Mouse (Mus musculus) T-helper 17 cell (primary cell): ENCODE data around the gene Uba52.

ENCODE experiments used
- in situ Hi-C, 2 experiments: fragments of 300-600 bp; cut with MboI, MseI; formaldehyde crosslinking; loops; 1 replicate in 1 of 2; 2 replicates in 1 of 2; pipeline ENCODE4 v1.15.1; 2025; ENCODE audit warnings: high pct_unique_total_duplicates in 2 of 2

Gene Uba52

DNA sequence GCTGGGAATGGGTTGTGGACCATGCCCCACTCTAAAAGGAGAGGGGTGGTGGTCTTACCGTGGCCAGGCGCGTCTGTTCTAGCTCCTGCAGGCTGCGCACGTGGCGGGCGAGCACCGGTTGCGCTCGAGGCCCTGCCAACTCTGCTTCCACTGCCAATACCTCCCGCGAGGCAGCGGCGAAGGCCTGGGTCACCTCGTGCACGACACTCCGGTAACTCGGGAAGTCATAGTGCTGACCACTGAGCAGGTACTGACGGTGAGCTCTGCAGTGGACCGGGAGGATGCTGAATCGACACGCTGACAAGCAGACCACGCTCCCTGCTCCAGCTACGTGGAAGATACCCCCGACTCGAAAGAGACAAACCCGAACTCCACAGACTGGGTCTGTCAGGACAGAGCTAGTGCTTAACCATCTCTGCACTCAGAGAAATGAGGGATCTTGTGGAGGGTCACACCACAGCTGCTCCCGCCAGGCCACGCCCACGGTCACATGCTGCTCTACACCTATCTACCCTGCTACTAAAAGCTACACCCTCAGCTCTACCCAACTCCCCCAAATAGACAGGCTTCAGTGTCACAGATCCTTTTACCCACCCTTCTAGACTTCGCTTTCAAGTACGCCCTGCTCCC is 4.8 kb downstream of the Uba52 start:
- in situ Hi-C loops: loop anchor here in 1 of 2 experiments (10.0 kb wide), 1 partner anchor 91 kb away; no protein-coding TSS in a partner anchor

DNA sequence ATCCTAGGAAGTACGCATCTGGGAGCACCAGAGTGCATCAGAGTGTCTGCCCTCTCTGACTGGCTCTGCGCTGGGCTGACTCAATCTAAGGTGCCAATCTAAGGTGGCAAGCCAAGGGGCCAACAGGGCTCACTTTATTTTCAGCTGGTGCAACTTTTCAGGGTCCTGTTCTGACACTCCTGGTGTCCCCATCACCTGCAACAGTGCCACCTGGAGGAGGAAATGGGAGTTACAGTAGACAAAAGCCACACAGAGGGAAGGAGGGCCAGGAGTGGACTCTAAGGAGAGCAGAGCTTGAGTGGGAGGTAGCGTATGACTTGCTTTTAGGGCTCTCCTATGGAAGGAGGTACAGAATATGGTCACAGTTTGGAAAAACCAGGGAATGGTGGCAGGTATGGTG is 5.8 kb downstream of the Uba52 start:
- in situ Hi-C loops: loop anchor here in 1 of 2 experiments (10.0 kb wide), 1 partner anchor 90 kb away; no protein-coding TSS in a partner anchor

DNA sequence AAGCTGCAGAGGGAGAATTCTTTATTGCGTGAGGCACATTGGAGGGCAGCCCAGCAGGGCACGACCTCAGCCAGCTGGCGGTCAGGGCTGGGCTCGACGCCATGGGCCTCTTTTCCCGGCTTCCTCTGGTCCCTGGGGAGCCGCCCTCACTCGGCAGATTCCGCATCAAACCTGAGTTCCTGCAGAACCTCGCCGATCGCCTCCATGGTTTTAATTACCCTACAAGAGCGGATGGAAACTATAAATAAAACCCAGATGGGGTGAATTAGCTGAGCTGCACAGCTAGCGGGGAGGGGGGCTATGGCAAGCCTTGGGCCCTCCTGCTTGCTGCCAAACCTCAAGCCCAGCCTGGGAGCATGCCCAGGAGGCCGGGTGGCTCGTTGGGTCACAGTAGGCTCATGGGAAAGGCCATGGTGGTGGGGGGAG is 6.3 kb downstream of the Uba52 start:
- in situ Hi-C loops: loop anchor here in 1 of 2 experiments (10.0 kb wide), 1 partner anchor 90 kb away; no protein-coding TSS in a partner anchor

DNA sequence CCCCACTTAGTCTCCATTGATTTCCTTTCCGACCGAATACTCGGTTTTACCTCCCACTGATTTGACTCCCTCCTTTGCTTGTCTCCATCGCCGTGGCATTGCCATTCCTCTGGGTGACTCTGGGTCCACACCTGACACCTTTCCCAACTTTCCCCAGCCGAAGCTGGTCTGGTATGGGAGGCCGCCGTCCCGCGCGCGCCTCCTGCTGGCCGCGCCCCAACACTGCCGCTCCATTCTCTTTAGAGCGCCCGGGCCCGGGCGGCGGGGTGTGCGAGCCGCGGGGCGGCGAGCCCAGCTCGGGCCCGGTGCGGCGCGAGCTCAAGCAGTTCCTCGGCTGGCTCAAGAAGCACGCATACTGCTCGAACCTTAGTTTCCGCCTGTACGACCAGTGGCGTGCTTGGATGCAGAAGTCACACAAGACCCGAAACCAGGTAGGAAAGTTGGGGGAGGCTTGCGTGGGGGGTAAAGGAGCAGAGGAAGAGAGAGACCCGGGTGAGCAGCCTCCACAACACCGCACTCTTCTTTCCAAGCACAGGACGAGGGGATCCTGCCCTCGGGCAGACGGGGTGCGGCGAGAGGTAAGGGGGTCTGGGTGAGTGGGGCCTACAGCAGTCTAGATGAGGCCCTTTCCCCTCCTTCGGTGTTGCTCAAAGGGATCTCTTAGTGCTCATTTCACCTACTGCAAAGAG is 7.4 kb downstream of the Uba52 start:
- in situ Hi-C loops: loop anchor here in 1 of 2 experiments (10.0 kb wide), 1 partner anchor 88 kb away; no protein-coding TSS in a partner anchor

DNA sequence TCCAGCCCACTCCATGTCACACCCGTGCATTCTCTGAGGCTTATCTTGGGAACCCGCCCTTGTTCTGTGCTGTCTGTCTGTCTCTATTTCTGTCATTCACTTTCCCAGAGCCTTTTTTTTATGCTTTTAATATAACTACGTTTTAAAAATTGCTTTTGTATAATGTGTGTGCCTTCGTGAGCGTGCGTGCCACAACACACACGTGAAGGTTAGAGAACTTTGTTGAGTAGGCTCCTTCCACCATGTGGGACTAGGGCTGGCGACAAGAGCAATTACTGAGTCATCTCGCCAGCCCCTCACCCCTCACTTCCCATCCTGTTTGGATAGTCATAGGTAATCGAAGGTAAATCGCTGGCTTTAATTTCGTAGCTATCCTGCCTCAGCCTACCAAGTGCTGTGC is 8.1 kb downstream of the Uba52 start:
- in situ Hi-C loops: loop anchor here in 1 of 2 experiments (10.0 kb wide), 1 partner anchor 88 kb away; no protein-coding TSS in a partner anchor

DNA sequence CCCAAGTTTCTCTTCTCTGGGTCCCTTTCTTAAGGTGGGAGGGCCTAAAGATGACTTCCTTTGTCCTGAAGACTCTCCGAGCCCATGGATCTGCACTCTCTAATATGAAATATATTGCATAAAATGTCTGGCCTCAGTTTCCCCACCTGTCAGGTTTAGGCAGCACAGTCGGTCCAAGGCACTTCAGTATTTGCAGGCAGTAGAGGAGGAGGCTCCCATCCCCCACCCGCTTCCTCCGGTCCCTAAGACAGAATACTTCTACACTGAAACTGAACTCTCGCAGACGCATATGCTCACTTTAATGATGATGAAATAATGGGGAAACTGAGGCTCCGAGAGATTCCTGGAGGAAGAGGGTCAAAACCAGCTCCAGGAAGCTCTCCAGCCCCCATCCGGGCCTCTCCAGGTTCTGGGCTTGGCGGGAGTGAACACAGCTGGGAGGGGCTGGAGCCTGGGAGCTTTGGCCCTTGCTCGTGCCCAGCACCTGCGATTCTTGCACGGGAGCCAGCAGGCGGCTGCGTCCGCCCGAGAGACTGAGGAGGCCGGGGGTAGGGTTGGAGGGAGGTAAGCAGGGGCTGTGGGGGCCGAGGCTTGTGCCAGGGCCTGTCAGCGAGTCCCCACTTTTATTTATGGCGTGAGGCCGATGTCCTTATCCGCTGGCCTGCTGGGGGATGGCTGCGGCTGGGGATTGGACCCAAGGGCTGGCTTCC is 8.6 kb downstream of the Uba52 start:
- in situ Hi-C loops: loop anchor here in 1 of 2 experiments (10.0 kb wide), 1 partner anchor 87 kb away; no protein-coding TSS in a partner anchor

DNA sequence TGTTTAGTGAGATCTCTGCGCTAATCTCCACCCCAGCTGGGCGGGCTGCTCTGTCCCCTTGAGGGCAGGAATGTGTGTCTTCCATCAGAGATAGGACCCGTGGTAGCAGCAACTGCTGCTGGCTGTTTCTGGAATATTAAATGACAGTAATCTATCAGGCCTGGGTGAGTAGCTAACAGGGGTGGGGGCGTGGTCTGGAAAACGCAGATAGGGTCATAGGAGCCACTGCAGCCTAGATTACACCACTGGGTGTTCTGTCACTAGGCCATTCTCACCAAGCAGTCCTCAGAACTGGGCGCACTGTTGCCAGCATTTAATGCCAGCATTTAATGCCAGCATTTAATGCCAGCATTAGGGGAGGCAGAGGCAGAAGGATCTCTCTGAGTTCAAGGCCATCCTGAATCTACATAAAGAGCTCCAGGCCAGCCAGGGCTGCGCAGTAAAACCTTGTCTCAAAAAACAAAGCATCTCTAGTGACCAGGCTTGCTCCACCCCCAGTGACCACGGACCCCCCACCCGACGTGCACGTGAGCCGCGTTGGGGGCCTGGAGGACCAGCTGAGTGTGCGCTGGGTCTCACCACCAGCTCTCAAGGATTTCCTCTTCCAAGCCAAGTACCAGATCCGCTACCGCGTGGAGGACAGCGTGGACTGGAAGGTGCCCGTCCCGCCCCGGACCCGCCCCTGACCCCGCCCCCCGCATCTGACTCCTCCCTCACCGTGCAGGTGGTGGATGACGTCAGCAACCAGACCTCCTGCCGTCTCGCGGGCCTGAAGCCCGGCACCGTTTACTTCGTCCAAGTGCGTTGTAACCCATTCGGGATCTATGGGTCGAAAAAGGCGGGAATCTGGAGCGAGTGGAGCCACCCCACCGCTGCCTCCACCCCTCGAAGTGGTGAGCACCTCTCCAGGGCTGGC is 10.0 kb downstream of the Uba52 start:
- in situ Hi-C loops: loop anchor here in 1 of 2 experiments (10.0 kb wide), 1 partner anchor 86 kb away; no protein-coding TSS in a partner anchor

DNA sequence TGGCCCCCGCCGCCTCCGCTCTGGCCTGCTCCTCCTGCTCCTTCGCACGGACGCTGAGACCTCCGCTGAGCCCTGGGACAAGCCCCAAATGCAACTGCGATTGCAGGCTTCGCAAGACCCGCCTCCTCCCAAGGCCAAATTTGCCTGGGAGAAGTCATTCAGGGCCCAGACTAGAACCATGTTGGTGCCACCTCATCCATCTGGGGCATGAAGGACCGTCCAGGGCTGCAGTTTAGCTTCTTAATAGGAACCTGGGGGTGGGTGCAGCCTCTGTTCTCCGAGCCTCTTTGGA is 14.9 kb downstream of the Uba52 start:
- in situ Hi-C loops: no loop called here

DNA sequence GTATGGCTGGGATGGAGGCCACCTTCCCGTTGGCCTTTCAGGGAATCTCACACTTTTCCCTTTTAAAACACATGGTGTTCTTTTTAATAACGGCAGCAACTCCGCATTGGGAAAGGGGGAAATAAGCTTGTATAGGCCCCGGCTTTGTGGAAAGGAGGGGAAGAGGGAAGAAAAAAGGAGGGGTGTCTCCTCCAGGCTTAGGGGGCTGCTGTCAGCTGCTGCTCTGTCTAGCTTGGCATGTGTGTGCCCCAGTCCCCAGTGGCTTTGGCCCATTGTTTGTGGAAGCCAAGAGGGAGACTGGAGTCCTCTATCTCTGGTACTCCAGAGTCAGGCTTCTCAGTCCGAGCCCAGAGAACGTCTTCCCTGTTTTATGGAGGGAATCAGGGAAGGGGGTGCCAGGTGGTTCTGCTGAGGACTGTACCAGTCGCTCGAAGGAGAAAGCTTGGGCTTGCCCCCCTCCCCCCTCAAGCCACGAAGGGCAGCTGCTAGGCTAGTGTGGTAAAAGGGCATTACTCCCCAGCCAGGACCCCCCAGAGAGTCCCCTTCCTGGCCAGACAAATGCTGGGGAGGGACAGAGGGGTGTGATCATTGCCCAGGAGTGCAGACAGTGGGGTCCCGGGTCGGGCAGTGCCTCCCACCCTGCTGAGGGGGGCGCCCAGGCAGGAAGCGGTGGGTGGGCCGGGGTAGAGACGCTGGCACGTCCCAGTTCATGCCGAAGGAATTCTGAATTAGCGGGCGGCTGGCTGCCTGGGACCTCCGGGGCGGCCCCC is 15.4 kb downstream of the Uba52 start:
- in situ Hi-C loops: no loop called here

DNA sequence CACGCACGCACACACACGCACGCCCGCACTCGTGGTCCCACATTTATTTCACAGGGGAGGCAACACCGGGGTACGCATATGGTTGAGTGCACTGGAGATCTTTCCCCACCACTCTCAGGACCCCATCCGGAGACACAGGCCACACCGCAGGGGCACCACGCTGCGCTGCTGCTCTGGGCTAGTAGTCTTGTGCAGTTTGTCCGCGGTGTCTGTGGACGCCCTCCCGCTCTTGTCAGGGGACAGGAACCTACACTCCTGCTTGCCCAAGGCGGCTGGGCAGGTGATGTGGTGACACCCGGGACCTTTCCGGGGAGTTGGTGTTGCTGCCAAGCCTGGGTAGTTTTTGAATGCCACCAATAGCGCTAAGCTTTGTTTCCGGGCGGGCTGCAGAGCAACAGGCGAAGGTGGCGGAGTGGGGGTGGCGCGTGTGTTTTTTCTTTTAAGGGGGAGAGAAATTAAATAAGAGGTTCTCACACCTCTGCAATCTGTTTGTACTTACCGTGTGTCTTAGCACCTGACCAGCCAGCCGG is 16.1 kb downstream of the Uba52 start:
- in situ Hi-C loops: loop anchor here in 1 of 2 experiments (5.0 kb wide), 1 partner anchor 117 kb away; no protein-coding TSS in a partner anchor

DNA sequence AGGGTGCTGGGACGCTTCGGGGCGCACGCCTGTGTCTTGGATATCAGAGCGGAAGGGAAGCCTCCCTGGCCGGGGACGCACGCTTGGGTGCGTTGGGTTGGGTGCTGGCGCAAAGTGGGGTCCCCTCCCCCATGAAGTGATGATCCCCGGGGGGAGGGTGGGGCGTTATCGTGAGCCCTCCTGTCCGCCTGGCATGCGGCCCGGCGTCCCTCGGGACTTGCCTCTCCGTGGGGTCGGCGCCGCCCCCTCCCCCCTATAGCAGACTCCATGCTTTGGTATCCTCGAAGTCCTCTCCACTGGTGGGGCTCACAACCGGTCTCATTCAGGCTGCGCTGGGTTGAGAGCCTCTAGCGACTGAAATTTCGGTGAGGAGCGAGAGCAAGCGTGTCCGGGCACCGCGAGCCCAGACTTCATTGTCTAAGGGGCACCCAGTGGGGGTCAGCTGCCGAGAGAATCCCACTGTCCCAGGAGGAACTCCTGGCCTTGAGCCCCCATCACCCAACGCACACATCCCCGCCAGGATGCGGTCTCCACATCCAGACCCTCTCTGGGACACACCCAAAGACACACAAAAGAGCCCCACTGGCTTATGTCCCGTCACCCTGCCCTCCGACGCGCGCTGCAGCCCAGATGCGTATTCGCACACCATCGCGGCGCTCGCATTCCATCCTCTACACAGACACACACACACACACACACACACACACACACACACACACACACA is 16.7 kb downstream of the Uba52 start:
- in situ Hi-C loops: loop anchor here in 1 of 2 experiments (5.0 kb wide), 1 partner anchor 117 kb away; no protein-coding TSS in a partner anchor

DNA sequence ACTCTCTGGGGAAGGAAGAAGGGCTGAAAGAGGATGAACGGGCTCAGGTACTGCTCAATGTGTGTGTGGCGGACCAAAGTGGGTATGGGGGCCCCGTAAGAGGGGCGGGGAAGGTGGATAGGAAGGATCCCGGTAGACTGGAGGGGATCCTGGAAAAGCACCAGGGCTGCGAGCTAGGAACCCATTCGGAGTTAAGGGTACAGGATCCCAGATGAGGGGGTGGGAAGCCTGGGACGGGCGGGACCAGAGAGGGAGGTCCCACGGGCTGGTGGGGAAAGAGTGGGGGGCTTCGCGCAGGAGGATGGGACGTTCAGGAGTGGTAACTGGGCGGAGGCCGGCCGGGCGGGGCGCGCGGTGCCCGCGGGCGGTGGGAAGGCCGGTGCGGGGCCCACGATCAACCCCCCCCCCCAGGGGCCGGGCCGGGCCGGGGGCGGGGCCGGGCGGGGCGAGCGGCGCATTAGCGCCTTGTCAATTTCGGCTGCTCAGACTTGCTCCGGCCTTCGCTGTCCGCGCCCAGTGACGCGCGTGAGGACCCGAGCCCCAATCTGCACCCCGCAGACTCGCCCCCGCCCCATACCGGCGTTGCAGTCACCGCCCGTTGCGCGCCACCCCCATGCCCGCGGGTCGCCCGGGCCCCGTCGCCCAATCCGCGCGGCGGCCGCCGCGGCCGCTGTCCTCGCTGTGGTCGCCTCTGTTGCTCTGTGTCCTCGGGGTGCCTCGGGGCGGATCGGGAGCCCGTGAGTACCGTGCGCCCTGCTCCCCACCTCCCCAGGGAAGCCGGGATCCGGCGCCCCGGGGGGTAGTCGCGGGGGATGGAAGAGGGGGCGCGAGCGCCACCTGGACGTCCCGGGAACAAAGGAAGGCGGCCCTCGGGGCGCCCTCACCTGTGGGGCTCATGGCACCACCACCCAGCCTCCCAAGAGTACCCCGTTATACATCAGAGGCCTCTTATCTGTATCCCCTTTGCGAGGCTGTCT is 17.6 kb downstream of the Uba52 start, which contains the start of gene Crlf1:
Crlf1 (plus strand) TSS at position 495 of the 977 bp plus-strand sequence.
- in situ Hi-C loops: loop anchor here in 1 of 2 experiments (5.0 kb wide), 1 partner anchor 116 kb away; no protein-coding TSS in a partner anchor

DNA sequence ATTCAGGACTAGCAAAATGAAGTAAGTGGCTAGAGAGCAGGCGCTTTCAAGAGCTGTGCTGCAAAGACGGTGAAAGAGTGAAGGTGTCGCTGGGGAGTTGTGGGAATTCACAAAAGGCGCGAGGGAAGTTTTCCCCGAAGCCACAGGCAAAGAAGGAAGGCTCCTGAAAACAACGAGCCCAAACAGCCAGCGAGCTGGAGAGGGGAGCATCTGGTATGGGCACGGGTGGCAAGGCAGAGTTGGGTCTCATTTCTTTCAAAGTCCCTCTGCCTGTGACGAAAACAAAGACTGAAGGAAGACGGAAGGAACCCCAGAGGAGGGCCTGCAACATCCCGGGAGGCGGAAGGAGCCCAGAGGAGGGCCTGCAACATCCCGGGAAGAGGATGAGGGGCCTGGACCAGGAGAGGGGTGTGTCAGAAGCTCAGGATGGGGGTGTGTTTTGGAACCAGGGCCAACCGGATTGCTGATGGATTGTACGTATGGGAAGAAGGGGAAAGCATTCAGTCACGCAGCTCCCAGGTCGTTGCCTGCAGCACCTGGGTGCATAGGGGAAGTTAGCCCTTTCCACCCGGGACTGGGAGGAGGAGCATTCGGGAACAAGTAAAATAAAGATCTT is 19.6 kb downstream of the Uba52 start:
- in situ Hi-C loops: loop anchor here in 1 of 2 experiments (5.0 kb wide), 1 partner anchor 114 kb away; no protein-coding TSS in a partner anchor

DNA sequence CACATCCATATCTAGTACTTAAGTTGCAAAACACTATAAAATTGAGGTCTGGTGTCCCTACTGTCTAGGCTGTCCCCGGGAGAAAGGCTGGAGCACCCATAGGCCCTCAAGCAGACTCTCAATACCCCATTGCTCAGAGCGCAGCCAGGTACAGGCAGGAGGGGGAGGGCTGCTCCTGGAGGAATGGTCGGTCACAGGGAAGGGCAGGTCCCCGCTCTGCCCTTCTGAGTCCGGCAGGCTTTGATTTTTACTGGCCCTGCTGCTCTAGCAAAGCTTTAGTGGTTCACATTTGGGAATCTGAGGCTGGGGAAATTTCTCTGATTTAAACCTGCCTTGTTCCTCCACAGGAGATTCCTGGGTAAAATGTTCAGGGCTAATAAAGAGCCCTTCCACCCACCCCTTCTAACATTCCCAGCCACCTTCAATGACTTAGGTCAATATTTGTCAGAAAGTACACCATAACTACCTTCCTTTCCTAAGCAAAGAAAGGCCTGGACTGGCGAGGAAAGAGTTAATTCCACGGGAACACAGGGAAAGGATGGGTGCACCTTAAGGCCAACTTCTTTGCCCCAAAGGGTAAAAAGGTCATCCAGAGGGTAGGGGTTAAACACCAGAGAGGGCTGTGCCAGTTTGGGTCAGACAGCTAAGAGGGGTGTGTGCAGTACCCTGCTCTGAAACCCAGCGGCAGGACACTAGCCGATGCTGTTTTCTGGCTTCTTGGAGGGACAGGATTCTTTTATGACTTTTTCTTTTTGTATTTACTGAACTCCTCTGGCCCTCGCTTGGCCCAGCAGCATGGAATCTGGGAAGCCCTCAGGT is 20.3 kb downstream of the Uba52 start:
- in situ Hi-C loops: loop anchor here in 1 of 2 experiments (5.0 kb wide), 1 partner anchor 113 kb away; no protein-coding TSS in a partner anchor

DNA sequence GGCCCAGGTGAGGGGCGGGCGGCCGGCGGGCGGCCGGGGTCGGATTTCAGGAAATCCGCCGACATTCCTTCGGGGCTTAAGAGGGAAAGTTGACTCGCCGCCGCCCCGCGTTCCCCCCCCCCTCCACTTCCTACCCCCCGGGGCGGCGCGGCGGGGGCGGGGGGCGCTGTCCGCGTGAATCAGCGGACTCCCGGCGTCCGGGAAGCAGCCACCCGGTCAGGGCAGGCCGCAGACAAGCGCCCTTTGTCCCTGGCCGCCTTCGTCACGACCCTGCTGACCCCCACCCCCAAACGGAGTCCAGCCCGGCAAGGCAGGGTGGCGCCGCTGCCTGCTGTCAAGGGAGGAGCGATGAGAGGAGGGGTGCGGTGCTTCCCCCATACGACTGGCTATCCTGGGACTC is 21.0 kb downstream of the Uba52 start:
- in situ Hi-C loops: loop anchor here in 1 of 2 experiments (5.0 kb wide), 1 partner anchor 42 kb away; no protein-coding TSS in a partner anchor

DNA sequence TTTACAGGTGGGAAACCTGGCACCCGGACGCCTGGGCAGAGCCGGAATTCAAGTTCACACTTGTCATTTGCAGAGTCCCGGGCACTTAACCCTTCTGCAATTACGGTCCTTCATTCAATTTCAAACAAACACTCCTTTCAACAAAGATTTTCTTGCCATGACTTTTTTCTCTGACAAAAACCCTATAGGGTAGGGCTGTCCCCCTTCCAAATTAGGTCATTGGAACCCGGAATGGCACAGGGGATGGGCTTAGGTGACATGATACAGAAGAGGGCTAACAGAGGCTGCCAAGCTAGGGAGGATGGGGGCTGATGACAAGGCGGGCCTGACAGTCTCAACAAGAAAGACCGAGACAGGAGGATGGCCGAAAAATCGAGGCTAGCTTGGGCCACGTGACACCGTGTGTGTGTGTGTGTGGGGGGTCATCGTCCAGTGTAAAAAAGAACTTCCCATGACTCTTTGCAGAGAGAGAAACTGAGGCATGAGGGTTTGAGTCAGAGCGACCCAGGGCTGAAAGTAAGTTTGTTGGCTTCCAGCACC is 21.6 kb downstream of the Uba52 start:
- in situ Hi-C loops: loop anchor here in 1 of 2 experiments (5.0 kb wide), 1 partner anchor 42 kb away; no protein-coding TSS in a partner anchor
